Mouse (Mus musculus) thymus, postnatal 10 days (tissue): ENCODE results near the gene Lst1.

Experiments used
- DNase-seq, 2 experiments: peaks; one replicate each; pipeline ENCODE4 v3.0.0; 2021; ENCODE audit warnings: low spot score in 2 of 2

The Lst1 gene

DNA sequence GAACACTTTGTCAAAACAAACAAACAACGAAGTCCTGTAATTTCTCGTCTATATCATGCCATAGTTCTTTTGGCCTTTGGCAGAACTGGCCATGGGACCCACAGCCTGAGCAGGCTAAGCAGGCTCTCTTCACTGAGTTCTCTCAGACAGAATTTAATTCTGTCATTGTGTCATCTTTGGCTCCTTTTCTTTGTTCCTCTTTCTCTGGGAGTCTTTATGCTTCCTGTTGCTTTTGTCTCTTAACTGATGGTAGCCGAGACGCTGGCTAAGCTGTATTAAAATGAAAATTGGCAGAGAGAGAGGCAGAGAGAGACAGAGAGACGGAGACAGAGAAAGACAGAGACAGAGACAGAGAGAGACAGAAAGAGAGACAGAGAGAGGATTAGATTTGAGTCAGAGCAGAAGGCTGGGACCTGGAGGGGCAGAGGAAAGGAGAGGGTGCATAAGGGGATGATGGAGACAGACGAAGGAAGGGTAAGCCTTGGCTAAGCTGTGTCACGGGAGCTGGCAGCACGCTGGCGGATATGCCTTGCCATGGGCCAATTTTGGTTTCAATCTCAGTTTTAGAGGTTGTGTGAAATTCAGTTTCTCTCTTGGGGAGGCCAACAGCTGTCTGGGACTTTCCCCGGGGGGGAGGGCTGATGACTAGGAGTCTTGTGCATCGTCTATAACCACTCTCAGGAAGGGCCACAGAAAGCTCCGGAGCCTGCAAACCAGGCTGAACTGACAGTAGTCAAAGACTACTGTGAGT, 21.7 kb upstream of the Lst1 start:
- no peak for DNase-seq

DNA sequence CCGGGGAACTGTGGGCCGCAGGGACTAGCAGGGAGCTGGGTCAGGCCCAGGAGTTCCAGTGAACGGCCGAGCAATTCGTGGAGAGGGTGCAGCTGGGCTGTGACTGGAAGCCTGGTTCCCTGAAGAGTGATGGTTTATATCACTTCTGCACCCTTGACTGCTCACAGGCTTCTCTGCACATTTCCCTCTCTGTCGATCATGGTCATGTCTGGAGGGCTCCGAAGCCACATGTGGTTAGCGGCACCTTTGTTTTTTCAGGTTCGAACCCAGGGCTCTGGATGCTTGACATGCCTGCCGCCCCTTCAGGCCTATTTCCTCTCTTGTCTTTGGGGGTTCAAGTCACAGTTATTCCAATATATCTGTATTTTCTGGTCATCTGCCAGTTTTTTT, 17.1 kb upstream of the Lst1 start:
- no peak for DNase-seq

DNA sequence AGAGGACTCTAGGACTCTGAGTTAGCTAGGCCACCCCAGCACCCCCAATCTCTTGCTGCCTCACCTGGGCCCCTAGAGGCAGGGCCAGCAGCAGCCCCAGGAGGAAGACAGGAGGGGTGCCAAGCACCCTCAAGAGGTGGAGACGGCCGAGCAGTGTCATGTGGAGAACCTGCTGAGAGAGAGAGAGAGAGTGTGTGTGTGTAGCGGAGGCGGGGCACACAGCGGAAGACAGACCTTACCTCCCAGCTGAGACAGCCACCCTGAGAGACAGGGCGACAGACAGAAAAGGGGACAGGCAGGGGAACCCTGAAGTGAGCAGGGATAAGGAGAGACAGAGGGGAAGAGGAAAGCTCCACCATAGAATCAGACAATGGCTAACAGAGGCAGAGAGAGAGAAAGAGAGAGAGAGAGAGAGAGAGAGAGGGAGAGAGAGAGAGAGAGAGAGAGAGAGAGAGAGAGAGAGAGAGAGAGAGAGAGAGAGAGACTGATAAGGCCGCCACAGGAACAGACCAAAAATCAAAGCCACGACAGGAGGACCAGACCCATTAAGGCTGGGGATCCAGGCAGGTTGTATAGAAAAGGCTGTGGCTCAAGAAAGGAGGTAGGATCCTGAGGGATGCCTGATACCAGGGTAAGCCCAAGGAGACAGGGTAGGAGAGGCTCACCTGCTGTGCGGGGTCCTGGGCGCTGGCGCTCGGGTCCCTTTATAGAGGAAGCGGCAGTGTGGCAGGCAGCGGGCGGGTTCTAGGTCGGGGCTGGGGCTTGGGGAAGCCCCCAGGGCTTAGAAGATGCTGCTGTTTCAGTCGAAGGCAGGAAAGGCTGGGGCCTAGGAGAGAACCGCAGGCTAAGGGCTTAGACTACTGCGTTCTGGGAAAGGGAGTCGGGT, 16.5 kb upstream of the Lst1 start, which contains the start of gene Lta:
Lta (minus strand) TSS at position 858 of the 886 bp plus-strand sequence.
- DNase-seq: peak; percentile 69 to 74

DNA sequence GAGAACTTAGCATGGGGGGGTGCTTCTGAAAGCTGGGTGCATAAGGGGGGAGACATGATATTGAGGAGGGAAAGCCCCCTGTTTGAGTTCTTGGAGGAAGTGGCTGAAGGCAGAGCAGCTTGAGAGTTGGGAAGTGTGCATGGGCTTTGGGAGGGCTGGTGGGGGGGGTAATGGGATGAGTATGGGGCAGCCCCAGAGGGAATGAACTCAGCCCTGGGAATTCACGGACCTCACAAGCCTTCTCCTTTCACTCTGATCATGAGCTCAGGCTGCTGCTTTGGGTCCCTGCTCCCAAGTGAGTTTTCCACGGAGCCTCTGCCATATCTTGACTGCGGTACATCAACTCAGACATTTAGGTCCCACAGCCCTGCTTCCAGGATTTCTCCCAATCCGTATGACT, 14.2 kb upstream of the Lst1 start:
- no peak for DNase-seq

DNA sequence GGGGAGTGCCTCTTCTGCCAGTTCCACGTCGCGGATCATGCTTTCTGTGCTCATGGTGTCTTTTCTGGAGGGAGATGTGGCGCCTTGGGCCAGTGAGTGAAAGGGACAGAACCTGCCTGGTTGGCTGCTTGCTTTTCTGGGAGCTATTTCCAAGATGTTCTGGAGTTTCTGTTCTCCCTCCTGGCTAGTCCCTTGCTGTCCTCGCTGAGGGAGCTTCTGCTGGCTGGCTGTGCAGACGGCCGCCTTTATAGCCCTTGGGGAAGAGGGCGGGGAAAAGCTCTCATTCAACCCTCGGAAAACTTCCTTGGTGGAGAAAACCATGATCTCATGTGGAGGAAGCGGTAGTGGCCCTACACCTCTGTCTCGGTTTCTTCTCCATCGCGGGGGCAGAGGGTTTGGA, 13.5 kb upstream of the Lst1 start, which contains the start of gene Tnf:
Tnf (minus strand) TSS at position 221 of the 400 bp plus-strand sequence.
- peak in 1 of 2 experiments; percentile 66 for DNase-seq

DNA sequence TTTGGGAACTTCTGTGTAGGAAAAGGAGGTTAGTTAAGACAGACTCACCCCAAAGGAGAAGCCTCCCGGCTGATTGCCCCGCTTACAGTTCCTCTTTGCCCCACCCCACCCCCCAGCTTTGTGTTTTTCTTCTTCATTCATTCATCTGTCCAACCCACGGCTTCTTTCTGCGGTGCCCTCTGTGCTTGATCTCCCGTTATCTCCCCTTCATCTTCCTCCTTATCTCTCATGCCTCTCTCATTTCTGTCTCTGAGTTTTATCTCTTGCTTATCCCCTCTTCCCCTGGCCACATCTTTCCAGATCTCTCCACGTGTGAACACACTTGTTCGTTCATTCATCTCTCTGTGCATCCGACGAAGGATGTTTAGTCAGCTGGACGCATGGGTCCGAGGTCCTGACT, 12.9 kb upstream of the Lst1 start:
- no peak for DNase-seq

DNA sequence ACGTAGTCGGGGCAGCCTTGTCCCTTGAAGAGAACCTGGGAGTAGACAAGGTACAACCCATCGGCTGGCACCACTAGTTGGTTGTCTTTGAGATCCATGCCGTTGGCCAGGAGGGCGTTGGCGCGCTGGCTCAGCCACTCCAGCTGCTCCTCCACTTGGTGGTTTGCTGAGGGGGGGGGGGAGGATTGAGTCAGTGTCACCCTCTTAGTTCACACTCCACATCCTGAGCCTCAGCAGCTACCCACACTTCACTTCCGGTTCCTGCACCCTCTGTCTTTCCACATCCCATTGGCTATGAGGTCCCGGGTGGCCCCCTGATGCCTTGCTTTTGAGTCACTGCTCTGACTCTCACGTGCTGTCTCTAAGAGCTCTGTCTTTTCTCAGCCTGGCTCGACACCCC, 12.2 kb upstream of the Lst1 start:
- peak; percentile 77 to 85 for DNase-seq

DNA sequence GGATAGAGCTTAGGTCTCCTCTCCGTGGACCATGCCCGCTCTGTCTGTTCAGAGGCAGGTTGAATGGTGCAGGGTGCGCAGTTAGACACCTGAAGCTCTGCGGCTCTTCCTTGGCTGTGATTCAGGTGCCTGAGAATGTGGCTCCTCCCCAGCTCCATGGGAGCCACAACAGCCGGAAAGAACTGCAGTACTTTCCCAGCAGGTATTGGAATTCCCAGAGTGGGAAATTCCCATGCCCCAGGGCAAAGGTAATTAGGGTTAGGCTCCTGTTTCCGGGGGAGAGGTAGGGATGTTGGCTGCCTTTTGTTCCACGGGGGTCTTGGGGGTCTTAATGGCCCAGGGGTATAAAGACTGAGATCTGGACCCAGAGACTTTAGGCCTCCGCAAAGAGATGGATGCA, 10.7 kb upstream of the Lst1 start:
- DNase-seq: no peak

DNA sequence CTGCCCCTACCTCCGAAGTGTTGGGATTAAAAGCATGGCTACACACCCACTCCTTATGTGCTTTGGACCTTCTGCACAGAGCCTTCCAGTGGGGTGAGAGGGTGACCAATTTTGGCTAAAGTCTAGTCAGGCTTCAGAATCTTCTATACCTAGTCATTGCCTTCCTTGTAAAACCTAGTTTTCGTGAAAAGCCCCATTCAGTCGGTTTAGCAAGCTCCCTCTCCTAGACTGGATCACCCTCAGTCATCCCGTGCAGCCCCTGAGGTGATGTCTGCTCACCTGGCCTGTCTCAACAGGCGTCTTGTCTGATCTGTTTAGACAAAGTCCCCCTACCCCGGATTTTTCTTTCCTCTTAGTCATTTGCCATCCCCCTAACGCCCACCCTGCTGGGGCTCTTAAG, 9.8 kb upstream of the Lst1 start:
- no peak for DNase-seq

DNA sequence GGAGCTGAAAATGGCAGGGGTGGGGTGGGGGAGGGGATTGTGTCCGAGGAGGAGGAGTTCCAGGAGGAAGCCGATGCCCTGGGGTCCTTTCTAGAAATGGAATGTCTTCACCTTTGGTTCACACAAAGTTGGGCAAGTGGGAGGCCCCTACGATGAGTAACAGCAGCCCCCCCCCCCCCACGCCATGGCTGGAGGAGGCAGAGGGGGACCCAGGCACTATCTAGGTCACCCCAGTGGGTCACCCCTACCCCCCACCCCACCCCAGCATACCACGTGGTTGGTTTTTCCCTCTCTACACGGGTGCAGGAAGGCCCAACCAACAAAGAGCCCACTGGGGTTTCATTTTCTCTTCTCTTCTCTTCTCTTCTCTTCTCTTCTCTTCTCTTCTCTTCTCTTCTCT, 8.9 kb upstream of the Lst1 start:
- no peak for DNase-seq

DNA sequence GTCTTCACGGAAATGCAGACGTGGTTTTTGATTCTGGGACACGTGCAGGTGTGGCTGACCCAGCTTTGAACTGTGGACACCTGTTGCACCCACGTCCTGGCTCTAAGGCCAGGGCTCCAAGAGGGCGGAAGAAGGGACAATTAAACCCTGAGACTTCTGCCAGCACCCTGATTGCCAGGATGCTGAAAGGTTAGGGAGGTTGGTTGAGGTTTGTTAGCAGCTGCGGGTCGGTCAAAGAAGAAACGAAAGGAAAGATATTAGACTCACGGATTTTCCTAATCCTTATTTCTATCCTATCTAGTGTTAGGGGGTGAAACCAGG, 8.0 kb upstream of the Lst1 start:
- no peak for DNase-seq

DNA sequence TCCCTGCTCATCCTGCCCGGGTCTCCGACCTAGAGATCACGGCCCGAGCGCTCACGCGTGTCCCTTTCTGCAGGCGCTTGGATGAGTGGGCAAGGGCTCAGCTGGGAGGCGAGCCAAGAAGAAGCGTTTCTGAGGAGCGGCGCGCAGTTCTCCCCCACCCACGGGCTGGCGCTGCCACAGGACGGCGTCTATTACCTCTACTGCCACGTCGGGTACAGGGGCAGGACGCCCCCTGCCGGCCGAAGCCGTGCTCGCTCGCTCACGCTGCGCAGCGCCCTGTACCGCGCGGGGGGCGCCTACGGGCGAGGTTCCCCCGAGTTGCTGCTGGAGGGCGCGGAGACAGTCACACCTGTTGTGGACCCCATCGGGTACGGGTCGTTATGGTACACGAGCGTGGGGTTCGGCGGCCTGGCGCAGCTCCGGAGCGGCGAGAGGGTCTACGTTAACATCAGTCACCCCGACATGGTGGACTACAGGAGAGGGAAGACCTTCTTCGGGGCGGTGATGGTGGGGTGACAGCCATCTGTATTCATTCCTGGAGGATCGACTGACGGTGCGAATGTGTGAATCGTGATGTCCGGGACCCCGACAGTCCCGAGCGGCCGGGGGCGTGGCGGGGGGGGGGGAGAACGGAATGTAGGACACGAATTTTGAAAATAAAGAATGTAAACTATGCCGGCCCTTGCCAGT, 7.5 kb upstream of the Lst1 start:
- DNase-seq: peak; percentile 96 to 99

DNA sequence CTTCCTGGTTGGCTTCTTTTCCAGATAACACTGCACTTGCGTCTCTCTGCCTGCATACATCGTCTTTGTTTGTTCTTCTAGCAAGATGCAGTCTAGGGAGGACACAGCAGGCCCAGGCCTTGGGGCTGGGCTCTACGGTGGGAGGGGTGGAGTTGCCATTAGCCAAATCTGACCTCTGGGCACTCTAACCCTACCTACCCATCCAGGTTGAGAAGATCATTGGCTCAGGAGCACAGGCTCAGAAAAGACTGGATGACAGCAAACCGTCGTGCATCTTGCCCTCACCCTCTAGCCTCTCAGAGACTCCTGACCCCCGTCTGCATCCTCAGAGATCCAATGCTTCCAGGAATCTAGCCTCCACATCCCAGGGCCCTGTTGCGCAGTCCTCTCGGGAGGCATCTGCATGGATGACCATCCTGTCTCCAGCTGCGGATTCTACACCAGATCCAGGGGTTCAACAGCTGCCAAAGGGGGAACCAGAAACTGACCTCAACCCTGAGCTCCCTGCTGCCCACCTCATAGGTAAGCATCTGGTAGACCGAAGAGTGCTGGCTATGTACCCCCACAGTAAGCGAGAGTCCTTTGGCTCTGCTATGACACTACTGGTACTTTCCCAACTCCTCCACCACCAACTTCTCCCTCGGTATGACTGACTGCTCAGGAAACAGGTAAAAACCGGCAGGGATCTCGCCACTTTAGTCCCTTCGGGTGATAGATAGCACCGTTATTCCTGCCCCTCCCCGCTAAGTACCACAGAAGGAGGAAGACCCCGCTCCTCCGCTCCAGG, 6.8 kb upstream of the Lst1 start:
- no peak for DNase-seq

DNA sequence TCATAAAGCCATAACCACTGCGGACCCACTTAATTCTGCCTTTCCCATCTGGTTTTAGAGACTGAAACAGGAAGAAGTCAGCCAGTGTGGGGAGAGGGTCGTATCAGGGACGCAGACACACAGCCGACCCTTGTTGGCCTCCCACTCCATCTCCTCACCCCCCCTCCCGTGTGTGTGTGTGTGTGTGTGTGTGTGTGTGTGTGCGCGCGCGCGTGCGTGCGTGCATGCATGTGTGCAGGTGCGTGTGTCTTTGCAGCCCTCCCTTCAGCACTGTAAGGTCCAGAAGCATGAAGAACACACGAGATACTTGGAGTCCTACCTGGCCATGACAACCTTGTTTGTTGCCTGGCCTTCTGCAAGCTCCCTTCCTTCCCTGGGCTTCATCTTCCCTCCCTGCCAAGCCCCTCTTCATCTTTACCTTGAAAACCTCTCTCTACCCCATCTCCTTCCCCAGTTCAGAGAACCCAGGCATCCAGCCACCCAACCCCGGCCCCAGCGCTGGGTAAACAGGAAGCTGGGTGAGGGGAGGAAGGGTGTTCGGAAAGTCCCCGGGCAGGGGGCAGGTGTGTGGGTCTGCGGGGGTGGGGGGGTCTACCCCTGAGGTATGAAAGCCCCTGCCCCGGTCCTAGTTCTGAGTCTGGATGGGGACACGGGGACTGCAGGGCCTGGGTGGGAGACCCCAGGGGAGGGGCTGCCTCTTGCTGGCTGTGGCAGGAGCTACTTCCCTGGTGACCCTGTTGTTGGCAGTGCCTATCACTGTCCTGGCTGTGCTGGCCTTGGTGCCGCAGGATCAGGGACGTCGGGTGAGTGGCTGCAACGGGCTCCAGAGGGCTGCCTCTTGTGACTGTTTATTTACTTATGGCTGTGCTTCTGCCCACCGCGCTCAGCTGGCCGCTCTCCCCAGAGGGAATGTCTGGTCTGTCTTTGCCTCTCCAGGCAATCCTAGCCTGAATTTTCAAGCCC, 5.9 kb upstream of the Lst1 start, which contains the start of gene Ltb:
Ltb (plus strand) TSS at position 559 of the 963 bp plus-strand sequence.
- DNase-seq: peak; percentile 91

DNA sequence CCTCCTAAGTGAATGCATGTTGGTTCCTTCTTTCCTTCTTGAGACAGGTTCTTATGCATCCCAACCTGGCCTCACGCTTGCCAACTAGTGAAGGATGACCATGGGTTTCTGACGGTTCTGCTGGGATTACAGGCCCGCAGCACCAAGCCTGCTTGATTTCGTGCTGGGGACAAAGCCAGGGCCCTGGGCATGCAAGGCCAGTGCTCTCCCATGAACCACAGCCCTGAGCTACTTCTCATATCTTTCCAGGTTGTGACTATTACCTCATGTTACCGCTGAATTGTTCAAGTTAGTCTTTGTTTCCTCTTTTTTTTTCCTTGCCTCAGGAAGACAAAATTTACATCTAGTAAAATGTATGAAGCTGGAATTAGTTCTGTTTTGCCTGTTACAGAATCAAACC, 4.7 kb upstream of the Lst1 start:
- DNase-seq: no peak

DNA sequence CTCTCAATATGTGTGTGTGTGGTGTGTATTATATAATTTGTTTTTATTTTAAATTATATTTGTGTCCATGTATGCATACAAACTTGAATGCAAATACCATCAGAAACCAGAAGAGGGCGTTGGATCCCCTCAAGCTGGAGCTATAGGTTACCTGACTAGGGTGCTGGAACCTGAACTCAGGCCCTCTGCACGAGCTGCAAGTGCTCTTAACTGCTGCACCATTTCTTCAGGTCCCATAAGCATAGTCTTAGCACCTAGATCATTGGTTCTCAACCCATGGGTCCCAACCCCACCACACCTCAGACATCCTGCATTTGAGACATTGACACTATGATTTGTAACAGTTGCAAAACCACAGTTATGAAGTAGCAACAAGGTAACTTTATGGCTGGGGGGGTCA, 3.5 kb upstream of the Lst1 start:
- DNase-seq: no peak

DNA sequence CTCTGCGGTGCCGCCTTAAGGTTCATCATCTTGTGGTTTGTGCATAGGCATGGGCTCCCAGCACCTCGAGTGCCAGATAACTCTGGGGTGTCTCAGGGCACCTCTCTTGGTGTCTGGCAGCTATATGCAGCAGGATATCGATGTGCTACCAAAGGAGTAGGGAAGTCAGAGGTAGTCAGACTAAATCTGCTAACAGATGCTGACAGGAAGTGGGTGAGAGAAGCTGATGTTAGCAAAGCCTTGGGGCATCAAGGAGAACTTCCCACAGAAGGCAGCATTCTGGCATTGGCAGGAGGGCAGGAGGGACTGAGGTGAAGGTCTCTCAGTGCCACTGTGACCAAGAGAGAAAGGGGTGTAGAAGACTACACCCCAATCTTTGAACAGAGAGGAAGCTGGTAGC, 1.9 kb upstream of the Lst1 start:
- peak; percentile 56 to 57 for DNase-seq

DNA sequence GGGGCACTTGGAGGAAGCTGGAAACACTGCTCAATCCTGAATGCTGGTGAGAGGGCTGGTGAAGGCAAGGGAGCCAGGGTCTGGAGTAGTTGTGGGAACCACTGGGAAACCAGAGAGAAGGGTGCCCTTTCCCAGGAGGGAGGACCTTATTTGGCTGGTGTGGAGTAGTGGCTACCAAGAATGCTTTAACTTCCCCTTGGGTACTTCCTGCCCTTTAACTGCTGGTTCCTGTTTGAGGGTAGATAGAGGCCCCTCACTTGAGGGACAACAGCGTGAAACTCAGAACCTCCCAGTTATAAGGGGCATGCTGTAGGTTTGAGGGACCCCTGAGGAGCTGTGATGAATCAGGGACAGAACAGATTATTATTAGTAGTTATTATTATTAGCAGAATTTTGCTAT, 947 bp upstream of the Lst1 start:
- DNase-seq: no peak

DNA sequence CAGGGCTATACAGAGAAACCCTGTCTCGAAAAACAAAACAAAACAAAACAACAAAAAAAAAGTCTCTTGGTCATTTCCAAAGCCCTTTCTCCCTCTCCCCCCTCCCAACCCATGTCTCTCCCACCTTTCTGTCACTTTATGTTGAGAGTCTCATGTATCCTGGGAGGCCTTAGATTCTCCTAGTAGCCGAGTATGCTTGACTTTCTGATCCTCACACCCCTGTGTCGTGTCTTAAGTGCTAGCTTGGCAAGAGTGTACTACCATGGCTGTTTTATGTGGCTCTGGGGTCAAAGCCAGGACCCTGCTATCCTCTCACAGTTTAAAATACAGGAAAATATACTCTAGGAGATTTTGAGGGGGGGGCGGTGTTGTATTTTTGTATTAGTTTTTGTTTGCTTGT, 894 bp downstream of the Lst1 start:
- no peak for DNase-seq

DNA sequence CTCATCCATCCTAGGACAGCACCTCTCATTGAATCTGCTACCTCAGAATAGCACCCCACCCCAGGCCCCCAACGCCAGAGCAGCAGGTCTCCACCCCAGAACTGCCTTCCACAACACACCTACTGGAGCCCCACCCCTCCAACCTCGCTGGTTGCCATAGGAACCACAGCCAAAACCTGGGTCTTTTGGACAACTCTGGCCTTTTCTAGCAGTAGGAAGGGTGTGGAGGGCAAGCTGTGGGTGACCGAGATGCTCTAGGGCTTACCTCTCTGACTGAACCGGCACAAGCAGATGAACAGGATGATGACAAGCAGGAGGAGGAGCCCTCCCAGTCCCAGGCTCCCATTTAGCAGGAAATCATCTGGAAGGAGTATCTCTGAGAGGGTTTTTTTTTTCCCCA, 1.6 kb downstream of the Lst1 start:
- DNase-seq: peak; percentile 67 to 70
